Mouse (Mus musculus): ENCODE measurements around the gene Gm17359.

DNA sequence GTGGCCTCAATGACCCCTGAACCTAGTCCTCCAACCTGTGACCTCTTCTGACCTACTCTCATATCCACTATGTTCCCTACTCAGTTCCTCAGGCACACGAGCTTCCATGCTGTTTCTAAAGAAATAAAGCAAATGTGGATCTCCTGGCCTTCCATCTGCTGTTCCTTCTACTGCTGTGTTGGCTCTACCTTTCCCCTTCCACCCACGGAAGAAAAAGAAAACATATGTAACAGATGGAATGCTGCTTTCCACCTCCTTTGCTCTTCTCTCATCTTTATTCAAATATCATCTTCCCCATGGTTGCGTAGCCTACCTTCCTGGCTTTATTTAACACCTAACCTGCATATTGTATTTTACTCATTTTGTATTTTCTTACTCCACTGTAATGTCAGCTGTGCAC, 47.4 kb upstream of the Gm17359 start:
- no peak for TF ChIP-seq GATA1 (IDR thresholded peaks at IDR 0.05; ENCODE audit: low read length)
- no peak for TF ChIP-seq TAL1 (IDR thresholded peaks at IDR 0.05; ENCODE audit: low read length)

All from erythroblast, embryonic 14.5 days (primary cell).